Mouse (Mus musculus): ENCODE measurements around the gene Stk40. TPM values are rescaled to one million over a fixed set of nuclear protein-coding genes. Genes with fewer than 3 reads are reported as not detected.

The Stk40 gene
- polyA plus RNA-seq, 1 experiment from 2014 or later: 26.7 TPM

DNA sequence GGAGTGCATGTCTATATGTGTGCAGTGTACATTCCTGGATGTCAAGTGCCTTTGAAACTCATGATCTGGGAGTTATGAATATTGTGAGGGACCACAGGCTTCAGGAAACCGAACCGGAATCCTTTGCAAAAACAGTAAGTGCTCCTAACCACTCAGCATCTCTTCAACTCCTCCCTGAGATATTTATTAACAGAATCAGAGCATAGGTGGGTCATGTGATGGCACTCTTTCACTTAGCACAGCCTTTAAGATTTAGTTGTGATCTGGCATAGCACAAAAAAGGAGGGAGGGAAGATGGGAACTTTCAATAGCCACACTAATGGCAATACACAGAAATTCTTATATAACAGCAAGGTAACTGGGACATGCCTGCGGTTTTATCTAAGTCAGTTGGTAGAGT, 83.3 kb downstream of the Stk40 start:
- H3K9me3 ChIP-seq (ENCODE audit: low read length): no peaks in the 10 kb centered on the region
- no peak for TF ChIP-seq EP300 (IDR thresholded peaks at IDR 0.05)
- TF ChIP-seq CTCF (IDR thresholded peaks at IDR 0.05): no peak
- no peaks in the 10 kb centered on the region for H3K27me3 ChIP-seq (replicated peaks; ENCODE audit: insufficient read depth, low read length)
- 55% methylated on average over 3 of the region's 3 CpGs for WGBS
- DNase-seq (ENCODE audit: low spot score): peak; percentile 49
- H3K27ac ChIP-seq (ENCODE audit: low read length): no peak overlapping the region
- H3K4me3 ChIP-seq (ENCODE audit: low read depth, low read length): no peak overlapping the region
- no peaks in the 10 kb centered on the region for H3K4me1 ChIP-seq (ENCODE audit: insufficient read depth, low read depth, low read length)
- H3K4me2 ChIP-seq (replicated peaks; ENCODE audit: low read depth, low read length): no peak overlapping the region
- peaks cover 12% of the 10 kb centered on the region; the same call in 1 of the 2 replicates for H3K36me3 ChIP-seq (ENCODE audit: insufficient read depth, low read length)
- peak; percentile 67 for ATAC-seq
- H3K9ac ChIP-seq (replicated peaks; ENCODE audit: low read depth): no peak overlapping the region

Other genes with a start within 250 kb of the Stk40 start
- 3.4 and 3.7 TPM in 2 replicates for gene Csf3r, start 79.4 kb upstream of the Stk40 start, polyA plus RNA-seq (2015; fragmentation: Nextera tagmentation; extraction: Ambion mirVana)
- gene Mrps15, start 57.0 kb upstream of the Stk40 start, polyA plus RNA-seq (2015; fragmentation: Nextera tagmentation; extraction: Ambion mirVana): 63.5 and 74.9 TPM in 2 replicates
- 11.8 and 12.3 TPM in 2 replicates for gene Oscp1, start 45.4 kb upstream of the Stk40 start, polyA plus RNA-seq (2015; fragmentation: Nextera tagmentation; extraction: Ambion mirVana)
- 62.2 and 64.1 TPM in 2 replicates for gene Lsm10, start 7.3 kb upstream of the Stk40 start, polyA plus RNA-seq (2015; fragmentation: Nextera tagmentation; extraction: Ambion mirVana)
- 151 TPM in 2 replicates for gene Eva1b, start 43.8 kb downstream of the Stk40 start, polyA plus RNA-seq (2015; fragmentation: Nextera tagmentation; extraction: Ambion mirVana)
- 23.3 and 30.7 TPM in 2 replicates for gene Sh3d21, start 59.5 kb downstream of the Stk40 start, polyA plus RNA-seq (2015; fragmentation: Nextera tagmentation; extraction: Ambion mirVana)
- 98.6 and 112 TPM in 2 replicates for gene Thrap3, start 98.8 kb downstream of the Stk40 start, polyA plus RNA-seq (2015; fragmentation: Nextera tagmentation; extraction: Ambion mirVana)
- gene Map7d1, start 152.4 kb downstream of the Stk40 start, polyA plus RNA-seq (2015; fragmentation: Nextera tagmentation; extraction: Ambion mirVana): 27.2 and 33.3 TPM in 2 replicates
- 95.9 and 97.9 TPM in 2 replicates for gene Trappc3, start 158.4 kb downstream of the Stk40 start, polyA plus RNA-seq (2015; fragmentation: Nextera tagmentation; extraction: Ambion mirVana)
- 1.4 and 1.9 TPM in 2 replicates for gene Col8a2, start 182.8 kb downstream of the Stk40 start, polyA plus RNA-seq (2015; fragmentation: Nextera tagmentation; extraction: Ambion mirVana)
- 40.9 and 42.1 TPM in 2 replicates for gene Adprhl2, start 217.7 kb downstream of the Stk40 start, polyA plus RNA-seq (2015; fragmentation: Nextera tagmentation; extraction: Ambion mirVana)
- gene Tekt2, start 221.7 kb downstream of the Stk40 start, polyA plus RNA-seq (2015; fragmentation: Nextera tagmentation; extraction: Ambion mirVana): 14.6 and 15.7 TPM in 2 replicates